Mouse (Mus musculus) embryo, embryonic 9.5 days (tissue): ENCODE measurements around the gene Hap1.
"Not testable (repeated sequence)": the region's sequence is repeated elsewhere in the genome, so short reads cannot be mapped to it uniquely, and the experiment has no call there.

ENCODE experiments used
- DNase-seq: peaks from one replicate; pipeline ENCODE4 v3.0.0-alpha.2; 2017; ENCODE audit errors: extremely low spot score

The Hap1 gene

DNA sequence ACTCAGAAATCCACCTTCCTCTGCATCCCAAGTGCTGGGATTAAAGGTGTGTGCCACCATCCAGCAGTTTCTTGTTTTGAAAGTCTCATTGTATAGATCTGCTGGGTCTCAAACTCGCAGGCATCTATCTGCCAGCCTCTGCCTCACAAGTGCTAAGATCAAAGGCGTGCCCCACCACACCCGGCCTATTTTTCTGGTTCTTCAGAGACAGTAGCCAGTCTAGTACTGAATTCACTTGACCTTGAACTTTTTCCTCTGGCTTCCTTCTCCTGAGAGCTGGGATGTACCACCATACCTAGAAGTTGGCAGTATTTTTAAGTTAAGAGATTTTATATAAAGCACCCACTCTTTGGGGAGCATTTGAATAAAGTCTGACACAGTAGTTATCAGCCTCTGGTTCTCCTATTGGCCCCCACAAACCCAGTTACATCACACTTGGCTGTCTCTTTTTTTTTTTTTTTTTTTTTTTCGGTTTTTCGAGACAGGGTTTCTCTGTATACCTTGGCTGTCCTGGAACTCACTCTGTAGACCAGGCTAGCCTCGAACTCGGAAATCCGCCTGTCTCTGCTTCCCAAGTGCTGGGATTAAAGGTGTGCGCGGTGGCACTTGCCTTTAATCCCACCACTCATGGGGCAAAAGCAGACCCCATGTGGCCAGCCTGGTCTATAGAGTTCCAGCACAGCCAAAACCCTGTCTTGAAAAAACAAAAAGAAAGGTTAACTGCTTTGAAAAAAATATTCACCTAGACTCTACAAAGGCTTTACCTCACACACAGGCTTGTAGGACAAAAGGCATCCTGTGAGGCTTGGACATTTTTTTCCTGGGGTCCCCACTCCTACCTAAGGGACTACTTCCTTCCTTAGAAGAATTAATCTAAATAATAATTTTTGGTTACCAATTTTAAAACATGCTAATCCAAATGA is 37.1 kb downstream of the Hap1 start:
- no peak for DNase-seq

DNA sequence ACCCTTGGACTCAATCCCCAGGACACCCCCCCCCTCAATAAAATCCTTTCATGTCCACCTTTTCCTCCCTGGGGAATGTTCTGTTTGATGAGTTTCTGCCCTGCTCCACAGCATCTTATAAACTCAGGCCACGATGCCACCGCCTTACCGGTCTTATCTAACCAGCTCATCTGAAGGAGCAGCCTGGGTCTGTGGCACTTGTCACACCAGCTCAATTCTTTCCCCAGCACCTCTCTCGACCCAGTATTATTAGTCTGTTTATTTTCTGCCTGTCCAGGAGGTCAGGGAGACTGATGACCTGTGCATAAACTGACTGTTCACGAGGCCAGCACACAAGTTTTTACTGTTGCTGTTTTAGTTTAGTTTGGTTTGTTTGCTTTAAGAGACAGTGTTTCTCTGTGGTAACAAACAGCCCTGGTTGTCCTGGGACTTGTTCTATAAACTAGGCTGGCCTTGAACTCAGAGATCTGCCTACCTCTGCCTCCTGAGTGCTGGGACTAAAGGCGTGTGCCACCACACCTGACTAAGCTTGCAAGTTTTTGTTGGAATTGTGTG is 38.0 kb downstream of the Hap1 start:
- DNase-seq = no peak

DNA sequence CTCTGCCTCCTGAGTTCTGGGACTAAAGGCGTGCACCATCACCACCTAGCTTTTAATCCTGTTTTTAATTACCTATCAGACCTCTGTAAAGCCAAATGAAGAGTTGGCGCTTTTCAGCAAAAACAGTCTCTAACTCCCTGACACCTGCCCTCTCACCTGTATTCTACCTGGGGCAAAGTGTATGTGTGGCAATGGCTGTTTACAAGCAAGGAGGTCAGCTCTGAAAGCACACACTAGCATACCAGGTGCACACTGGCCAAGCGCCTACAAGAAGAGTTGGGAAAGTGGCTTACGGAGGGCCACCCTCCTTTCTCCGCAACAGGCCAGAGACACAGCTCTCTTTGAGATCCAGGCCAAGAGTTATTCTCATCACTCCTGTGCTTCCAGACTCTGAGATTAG is 40.5 kb downstream of the Hap1 start:
- DNase-seq = no peak

DNA sequence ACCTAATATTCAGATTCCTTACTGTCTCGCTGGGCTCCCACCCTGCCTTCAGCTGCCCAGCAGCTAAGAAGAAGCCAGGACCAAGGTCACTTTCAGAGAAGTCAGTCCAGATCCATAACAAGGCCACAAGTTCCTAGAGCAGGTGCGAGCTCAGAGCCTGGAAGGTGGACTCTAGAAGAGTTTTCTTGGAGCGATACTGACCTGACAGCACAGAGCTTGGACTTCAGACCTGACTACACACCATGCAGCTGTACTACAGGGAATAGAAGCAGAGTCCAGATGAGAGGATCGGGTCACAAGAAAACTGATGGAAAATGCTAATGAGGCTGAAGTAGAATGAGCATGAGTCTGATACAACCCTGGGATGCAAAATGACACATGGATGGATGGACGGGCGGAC is 42.5 kb downstream of the Hap1 start:
- DNase-seq = no peak

DNA sequence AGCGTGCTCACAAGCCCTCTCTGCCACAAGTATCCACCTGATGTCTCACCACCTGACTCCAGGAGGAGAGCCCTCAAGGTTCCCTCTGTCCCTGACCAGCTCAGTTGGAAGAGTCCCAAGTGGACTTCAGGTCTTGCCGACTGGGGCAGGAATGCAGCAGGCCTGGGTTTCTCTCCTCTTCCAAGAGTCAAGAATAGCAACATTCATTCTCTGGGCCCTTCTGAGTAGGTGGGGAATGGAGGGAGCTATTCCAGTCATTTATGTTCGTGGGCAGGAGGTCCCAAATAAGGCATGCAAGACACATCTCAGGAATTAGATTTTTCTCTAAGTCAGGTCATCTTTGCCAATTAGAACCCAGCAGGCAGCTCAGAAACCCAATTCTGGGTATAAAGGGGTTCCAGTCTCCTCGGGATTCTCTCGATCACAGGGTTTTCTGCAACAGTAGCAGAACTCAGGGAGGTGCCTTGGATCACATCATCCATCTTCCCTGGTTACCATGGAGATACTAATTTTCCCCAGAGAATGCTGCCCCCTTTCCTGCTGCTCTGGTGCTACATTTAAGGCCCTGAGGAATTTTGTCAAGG is 43.7 kb downstream of the Hap1 start:
- no peak for DNase-seq

DNA sequence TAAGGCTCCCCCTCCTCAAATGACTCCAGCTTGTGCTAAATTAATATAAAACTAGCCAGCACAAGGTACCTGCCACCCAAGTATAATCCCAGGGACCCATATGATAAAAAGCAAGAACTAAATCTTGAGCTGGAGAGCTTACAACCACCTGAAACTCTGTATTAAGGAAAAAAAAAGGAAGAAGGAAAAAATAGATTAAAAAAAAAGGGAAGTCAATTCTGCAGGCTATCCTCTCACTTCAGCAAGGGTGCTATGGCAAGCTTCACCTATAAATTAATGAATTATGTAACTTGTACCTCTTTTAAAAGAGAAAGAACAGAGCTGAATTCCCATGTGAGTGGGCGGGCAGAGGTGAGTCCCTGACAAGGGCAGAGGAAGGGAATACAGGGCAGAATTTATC is 44.3 kb downstream of the Hap1 start:
- no peak for DNase-seq

DNA sequence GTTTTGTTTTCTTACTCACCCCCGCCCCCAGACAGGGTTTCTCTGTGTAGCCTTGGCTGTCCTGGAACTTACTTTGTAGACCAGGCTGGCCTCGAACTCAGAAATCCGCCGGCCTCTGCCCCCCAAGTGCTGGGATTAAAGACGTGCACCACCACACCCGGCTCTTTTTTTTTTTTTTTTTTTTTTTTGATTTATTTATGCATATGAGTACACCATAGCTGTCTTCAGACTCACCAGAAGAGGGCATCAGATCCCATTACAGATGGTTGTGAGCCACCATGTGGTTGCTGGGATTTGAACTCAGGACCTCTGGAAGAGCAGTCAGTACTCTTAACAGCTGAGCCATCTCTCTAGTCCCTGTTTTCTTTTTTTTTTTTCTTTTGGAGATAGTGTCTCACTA is 47.3 kb downstream of the Hap1 start:
- not testable (repeated sequence) for DNase-seq

DNA sequence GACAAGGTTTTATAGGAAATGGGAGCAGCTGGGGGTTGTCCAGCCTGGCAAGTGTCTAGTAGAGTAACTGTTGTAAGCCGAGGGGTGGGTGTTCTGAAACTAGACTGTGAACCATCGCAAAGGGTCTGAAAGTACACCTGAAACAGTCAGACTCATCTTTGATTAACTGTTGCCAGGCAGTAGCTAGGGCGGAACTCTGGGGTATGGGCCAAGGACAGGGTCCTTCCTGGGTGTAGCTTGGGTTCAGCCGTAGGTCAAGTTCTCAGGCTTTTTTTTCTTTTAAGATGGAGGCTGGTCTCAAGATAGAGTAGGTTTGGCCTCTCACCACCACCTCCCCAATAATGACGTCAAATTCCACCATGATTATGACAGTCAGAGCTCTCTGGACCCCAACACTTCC is 48.0 kb downstream of the Hap1 start:
- DNase-seq = no peak

DNA sequence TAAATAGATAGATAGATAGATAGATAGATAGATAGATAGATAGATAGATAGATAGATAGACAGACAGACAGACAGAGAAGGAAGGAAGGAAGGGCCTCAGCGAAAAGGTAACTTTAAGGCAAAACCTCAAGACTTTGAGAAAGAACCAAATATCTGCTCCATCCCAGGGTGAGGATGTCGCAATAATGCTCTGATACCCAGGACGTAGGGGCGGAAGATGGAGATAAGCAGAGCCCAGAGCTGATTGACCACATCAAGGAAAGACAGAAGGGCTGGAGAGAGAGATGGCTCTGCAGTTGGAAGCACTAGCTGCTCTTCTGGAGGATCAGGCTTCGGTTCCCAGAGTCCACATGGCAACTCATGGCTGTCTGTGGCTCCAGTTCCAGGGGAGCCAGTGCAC is 54.6 kb downstream of the Hap1 start:
- DNase-seq = no peak

DNA sequence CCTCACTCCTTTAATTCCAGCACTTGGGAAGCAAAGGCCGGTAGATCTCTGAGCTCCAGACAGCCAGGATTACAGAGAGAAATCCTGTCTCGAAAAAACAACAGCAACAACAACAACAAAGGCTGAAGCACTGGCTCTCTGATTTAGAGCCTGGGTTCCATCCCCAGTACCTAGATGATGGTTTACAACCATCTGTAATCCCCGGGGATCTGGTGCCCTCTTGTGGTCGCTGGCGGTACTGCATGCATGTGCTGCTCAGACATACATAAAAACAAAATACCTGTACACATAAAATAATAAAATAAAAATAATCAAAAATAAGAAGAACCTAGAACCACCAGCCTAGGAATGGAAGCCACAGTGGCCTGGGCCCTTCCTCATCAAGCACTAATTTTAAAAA is 55.6 kb downstream of the Hap1 start:
- peak; percentile 76 for DNase-seq

DNA sequence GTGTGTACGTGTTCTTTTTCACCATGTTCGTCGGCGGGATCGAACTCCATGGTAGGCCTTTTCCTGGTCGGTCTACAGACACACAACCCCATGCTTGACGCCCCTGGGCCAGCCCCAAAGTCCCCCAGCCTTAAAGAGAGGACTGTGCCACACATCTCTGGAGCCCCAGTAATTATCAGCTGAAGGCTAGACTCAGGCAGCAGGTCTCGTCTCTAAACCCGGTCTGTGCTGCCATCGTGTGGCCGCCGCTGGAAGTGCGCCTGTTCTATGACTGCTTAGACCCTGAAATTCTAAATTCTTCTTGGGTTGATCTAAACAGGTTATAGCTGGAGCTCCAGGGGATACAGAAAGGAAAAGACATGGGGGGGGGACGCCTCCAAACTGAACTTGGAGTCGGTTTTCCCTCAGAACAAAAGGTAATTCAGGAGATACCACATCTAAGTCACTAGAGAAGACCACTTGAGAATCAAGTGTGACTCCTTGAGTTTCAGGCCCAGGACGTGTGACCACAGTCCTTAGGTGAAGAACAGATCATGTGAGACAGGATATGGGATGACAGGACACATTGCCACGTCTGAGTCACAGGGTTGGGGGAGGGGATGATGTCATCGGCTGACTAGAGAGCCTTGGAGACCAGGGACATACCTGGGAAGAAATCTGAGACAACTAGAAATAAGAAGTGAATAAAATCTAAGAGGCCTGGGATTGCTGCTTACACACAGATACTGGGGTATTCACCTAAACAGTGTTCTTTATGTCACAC is 57.5 kb downstream of the Hap1 start:
- DNase-seq = peak; percentile 86

DNA sequence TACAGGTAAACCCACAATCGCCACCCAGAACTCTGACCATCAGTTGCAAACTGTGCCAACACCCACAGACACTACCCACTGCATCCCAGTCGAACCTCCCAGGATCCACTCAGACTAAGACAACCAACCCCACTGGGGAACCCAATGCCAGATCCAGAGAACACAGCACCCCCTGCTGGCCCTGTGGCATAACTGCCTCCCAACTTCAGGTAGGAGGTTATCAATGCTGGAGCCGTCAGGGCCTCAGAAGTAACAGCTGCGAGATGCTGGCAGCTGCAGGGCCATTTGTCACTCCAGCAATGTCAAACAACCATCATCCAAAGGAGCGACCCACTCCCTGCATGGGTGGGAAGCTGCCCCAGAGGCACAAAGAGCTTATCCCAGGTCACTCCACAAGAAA is 58.1 kb downstream of the Hap1 start:
- no peak for DNase-seq
